Mouse (Mus musculus) hindbrain, embryonic 13.5 days (tissue): ENCODE measurements around the gene Reep1. TPM values are rescaled to one million over a fixed set of nuclear protein-coding genes. Genes with fewer than 3 reads are reported as not detected.

Source experiments
- ATAC-seq: fragments of 200-750 bp; cut with Nextera tagmentation; 2 replicates; pipeline ENCODE4 v1.8.0; 2017; ENCODE audit warnings: moderate TSS enrichment; ENCODE audit not compliant: low FRiP score
- H3K27ac ChIP-seq: fragments of 300-500 bp; sonication (generic); 2 replicates; pipeline ENCODE4 v1.5.1; 2015; ENCODE audit warnings: inconsistent platforms, mild to moderate bottlenecking, moderate library complexity
- H3K27me3 ChIP-seq: fragments of 300-500 bp; sonication (generic); 2 replicates; pipeline ENCODE4 v1.6.1; 2015; ENCODE audit warnings: mild to moderate bottlenecking, inconsistent platforms
- H3K36me3 ChIP-seq: fragments of 300-500 bp; sonication (generic); 2 replicates; pipeline ENCODE4 v1.6.1; 2015; ENCODE audit warnings: mild to moderate bottlenecking, inconsistent platforms
- H3K4me1 ChIP-seq: fragments of 300-500 bp; sonication (generic); replicated peaks from 2 replicates; pipeline ENCODE4 v1.6.1; 2015; ENCODE audit warnings: inconsistent platforms
- H3K4me2 ChIP-seq: fragments of 300-500 bp; sonication (generic); 2 replicates; pipeline ENCODE4 v1.6.1; 2015; ENCODE audit warnings: inconsistent platforms, mild to moderate bottlenecking, moderate library complexity
- H3K4me3 ChIP-seq: fragments of 300-500 bp; sonication (generic); 2 replicates; pipeline ENCODE4 v1.5.1; 2015; ENCODE audit warnings: mild to moderate bottlenecking, inconsistent platforms
- H3K9ac ChIP-seq: fragments of 300-500 bp; sonication (generic); 2 replicates; pipeline ENCODE4 v1.6.1; 2015; ENCODE audit warnings: mild to moderate bottlenecking, inconsistent platforms
- H3K9me3 ChIP-seq: fragments of 300-500 bp; sonication (generic); 2 replicates; pipeline ENCODE4 v1.6.1; 2016; ENCODE audit warnings: inconsistent platforms
- WGBS: fragments of 180-500 bp; shearing (Covaris S2); methylation state at CpG from one replicate; pipeline ENCODE4 v1.1.7; 2015; 5-methylcytosine and 5-hydroxymethylcytosine counted together
- polyA plus RNA-seq: library from polyadenylated mRNA; unstranded; fragments of >200 nt; fragmentation: Nextera tagmentation; extraction: Ambion mirVana; gene quantifications from 2 replicates; pipeline ENCODE4 v1.2.1, GENCODE M21; 2015

The Reep1 gene
- polyA plus RNA-seq, 1 experiment from 2014 or later: 247 TPM

DNA sequence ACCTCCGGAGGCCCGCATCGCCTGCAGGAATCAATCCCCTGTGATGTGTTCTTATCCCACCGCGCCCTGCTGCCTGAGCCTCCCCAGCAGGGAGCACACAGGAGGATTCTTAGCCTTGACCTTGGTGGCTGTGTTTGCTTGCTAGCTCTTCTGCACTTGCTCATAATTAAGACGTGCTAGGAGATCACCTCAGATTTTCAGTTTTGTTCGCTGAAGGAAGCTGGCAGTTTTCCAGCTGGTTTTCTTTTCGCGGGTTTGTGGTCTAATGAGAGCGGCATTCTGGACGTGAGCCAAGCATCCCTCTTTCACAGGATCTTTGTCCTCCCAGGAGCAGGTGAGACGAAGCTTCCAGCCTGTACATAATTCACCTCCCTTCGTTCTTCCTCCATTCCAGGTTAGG, 33.6 kb downstream of the Reep1 start:
- peaks cover 42% of the 10 kb centered on the region for H3K4me1 ChIP-seq
- H3K36me3 ChIP-seq: 0 out of 2 replicates have a peak, but pooled peaks cover 2% of the 10 kb centered on the region
- no peak for ATAC-seq
- H3K27me3 ChIP-seq: no peaks in the 10 kb centered on the region
- H3K4me2 ChIP-seq: peak overlapping the region; percentile 29
- 37% methylated on average over 13 of the region's 13 CpGs for WGBS
- H3K9me3 ChIP-seq: no peaks in the 10 kb centered on the region
- H3K27ac ChIP-seq: peak overlapping the region; percentile 84
- no peak overlapping the region for H3K4me3 ChIP-seq
- H3K9ac ChIP-seq: peak overlapping the region; percentile 36; the same call in 1 of the 2 replicates

- peaks cover 35% of the 10 kb centered on the region for H3K4me1 ChIP-seq
- H3K9ac ChIP-seq: no peak overlapping the region
- WGBS: 78% methylated on average over 6 of the region's 6 CpGs
- no peak for ATAC-seq
- H3K4me2 ChIP-seq: no peak overlapping the region
- H3K27me3 ChIP-seq: no peaks in the 10 kb centered on the region
- no peak overlapping the region for H3K4me3 ChIP-seq
- H3K36me3 ChIP-seq: 0 out of 2 replicates have a peak, but pooled peaks cover 2% of the 10 kb centered on the region
- no peaks in the 10 kb centered on the region for H3K9me3 ChIP-seq
- no peak overlapping the region for H3K27ac ChIP-seq
Observed at GRCm38 (mm10) chr6:71741998-71742636, 34.8 kb downstream of the Reep1 start.

GRCm38 (mm10) chr6:71744934-71745333, 37.6 kb downstream of the Reep1 start:
- WGBS: 77% methylated on average over 6 of the region's 6 CpGs
- Histone ChIP-seq H3K4me1 (peaks cover 20% of the 10 kb centered on the region), H3K9me3 (no peaks in the 10 kb centered on the region), H3K36me3 (0 out of 2 replicates have a peak, but pooled peaks cover 2% of the 10 kb centered on the region), H3K4me3 (no peak overlapping the region), H3K27me3 (no peaks in the 10 kb centered on the region), H3K9ac (no peak overlapping the region), H3K4me2 (no peak overlapping the region), H3K27ac (no peak overlapping the region)
- no peak for ATAC-seq

DNA sequence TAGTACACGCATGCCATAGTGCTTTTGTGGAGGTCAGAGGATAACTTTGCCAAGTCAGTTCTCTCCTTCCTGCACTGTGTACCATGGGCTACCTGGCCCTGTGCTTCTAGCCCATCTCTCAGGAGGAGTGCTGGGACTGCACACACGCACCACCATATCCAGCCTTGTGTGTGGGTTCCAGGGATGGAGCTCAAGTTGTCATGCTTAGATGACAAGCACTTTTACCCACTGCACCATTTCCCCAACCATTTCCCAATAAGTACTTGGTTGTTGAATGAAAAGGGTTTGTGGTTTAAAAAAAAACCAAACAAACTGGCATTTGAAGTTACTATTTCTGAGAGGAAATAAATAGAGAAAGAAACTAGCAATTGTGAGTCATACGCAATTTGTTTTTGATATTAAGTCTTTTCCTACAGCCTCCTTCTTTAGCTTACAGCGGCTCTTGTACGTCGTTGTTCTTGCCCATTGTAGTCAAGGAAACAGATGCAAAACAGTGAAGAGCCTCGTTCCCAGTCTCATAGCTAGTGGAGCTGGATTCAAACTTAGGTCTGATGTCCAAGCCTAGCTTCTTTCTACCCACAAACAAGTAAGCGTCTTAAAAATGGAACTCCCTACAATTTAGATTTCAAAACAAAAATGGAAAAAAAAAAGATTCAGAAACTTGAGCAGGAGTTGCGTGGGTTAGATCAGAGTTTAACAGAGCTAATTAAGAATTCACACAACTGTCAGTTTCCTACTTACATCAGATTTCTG, 38.3 kb downstream of the Reep1 start:
- ATAC-seq: no peak
- no peaks in the 10 kb centered on the region for H3K27me3 ChIP-seq
- 85% methylated on average over 9 of the region's 9 CpGs for WGBS
- H3K9me3 ChIP-seq: no peaks in the 10 kb centered on the region
- H3K4me3 ChIP-seq: no peak overlapping the region
- 0 out of 2 replicates have a peak, but pooled peaks cover 2% of the 10 kb centered on the region for H3K36me3 ChIP-seq
- H3K4me1 ChIP-seq: peaks cover 13% of the 10 kb centered on the region
- H3K27ac ChIP-seq: no peak overlapping the region
- no peak overlapping the region for H3K9ac ChIP-seq
- H3K4me2 ChIP-seq: no peak overlapping the region

- Histone ChIP-seq H3K4me2 (no peak overlapping the region), H3K36me3 (0 out of 2 replicates have a peak, but pooled peaks cover 2% of the 10 kb centered on the region), H3K4me1 (peaks cover 7% of the 10 kb centered on the region), H3K4me3 (no peak overlapping the region), H3K27me3 (no peaks in the 10 kb centered on the region), H3K9me3 (no peaks in the 10 kb centered on the region), H3K9ac (no peak overlapping the region), H3K27ac (no peak overlapping the region)
- 59% methylated on average over 1 of the region's 1 CpGs for WGBS
- ATAC-seq: no peak
Observed at GRCm38 (mm10) chr6:71746246-71746645, 38.9 kb downstream of the Reep1 start.

DNA sequence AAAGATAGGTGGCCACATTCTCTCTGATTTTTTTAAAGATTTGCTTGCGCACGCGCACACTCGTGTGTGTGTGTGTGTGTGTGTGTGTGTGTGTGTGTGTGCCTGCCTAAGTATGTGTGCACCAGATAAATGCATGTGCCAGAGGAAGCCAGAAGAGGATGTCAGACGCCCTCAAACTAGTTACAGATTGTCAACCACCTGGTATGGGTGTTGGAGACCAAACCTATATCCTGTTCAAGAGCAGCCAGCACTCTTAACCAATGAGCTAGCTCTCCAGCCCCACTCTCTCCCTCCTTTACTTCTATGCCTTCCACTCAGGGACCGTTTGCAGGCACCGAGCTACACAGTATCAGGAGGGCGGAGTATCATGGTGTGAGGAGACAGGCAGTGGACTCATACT, 39.5 kb downstream of the Reep1 start:
- Histone ChIP-seq H3K9ac (no peak overlapping the region), H3K4me2 (no peak overlapping the region), H3K36me3 (0 out of 2 replicates have a peak, but pooled peaks cover 2% of the 10 kb centered on the region), H3K4me3 (no peak overlapping the region), H3K27ac (no peak overlapping the region), H3K4me1 (peaks cover 4% of the 10 kb centered on the region; the same call in 1 of the 2 replicates), H3K27me3 (no peaks in the 10 kb centered on the region), H3K9me3 (no peaks in the 10 kb centered on the region)
- ATAC-seq: no peak
- 92% methylated on average over 8 of the region's 8 CpGs for WGBS

GRCm38 (mm10) chr6:71751602-71752001, 44.2 kb downstream of the Reep1 start:
- no peak for ATAC-seq
- peaks cover 10% of the 10 kb centered on the region for H3K36me3 ChIP-seq
- 85% methylated on average over 2 of the region's 2 CpGs for WGBS
- no peaks in the 10 kb centered on the region for H3K27me3 ChIP-seq
- H3K27ac ChIP-seq: no peak overlapping the region
- no peak overlapping the region for H3K9ac ChIP-seq
- H3K4me3 ChIP-seq: no peak overlapping the region
- no peak overlapping the region for H3K4me2 ChIP-seq
- no peaks in the 10 kb centered on the region for H3K9me3 ChIP-seq
- H3K4me1 ChIP-seq: peaks cover 9% of the 10 kb centered on the region

DNA sequence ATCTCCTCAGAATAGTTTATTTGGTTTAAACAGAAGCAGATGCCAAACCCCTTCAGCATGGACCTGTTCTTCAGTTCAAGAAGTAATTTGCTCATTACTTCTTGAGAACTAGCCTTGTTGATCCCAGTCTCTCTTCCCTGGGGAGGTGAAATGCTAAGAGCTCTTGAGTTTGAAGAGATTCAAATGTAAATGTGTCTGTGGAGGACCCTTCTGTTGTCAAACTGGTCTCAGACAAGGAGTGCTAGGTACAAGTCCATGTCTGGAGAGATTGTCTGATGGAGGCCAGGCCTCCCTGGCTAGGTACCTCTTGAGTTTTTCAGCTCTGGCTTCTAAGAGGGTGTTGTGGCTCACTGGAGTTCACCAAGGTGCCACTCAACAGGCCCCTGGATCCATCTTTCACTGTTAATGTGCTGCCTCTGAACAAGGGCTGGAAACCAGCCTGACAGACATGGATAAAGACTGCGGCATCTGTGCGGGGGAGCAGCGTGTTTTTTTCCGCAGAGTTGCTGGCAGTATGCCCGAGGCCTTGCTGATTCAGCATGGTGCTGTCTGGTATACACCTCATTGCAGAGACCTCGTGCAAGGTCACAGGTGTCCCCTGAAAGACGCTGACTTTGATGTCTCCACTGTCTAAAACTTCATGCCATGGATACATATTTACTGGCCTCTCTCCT, 45.6 kb downstream of the Reep1 start:
- no peak overlapping the region for H3K9ac ChIP-seq
- 68% methylated on average over 7 of the region's 7 CpGs for WGBS
- H3K36me3 ChIP-seq: peaks cover 23% of the 10 kb centered on the region
- H3K27me3 ChIP-seq: no peaks in the 10 kb centered on the region
- ATAC-seq: no peak
- H3K4me2 ChIP-seq: no peak overlapping the region
- H3K4me1 ChIP-seq: peaks cover 17% of the 10 kb centered on the region
- no peak overlapping the region for H3K4me3 ChIP-seq
- H3K27ac ChIP-seq: no peak overlapping the region
- no peaks in the 10 kb centered on the region for H3K9me3 ChIP-seq

DNA sequence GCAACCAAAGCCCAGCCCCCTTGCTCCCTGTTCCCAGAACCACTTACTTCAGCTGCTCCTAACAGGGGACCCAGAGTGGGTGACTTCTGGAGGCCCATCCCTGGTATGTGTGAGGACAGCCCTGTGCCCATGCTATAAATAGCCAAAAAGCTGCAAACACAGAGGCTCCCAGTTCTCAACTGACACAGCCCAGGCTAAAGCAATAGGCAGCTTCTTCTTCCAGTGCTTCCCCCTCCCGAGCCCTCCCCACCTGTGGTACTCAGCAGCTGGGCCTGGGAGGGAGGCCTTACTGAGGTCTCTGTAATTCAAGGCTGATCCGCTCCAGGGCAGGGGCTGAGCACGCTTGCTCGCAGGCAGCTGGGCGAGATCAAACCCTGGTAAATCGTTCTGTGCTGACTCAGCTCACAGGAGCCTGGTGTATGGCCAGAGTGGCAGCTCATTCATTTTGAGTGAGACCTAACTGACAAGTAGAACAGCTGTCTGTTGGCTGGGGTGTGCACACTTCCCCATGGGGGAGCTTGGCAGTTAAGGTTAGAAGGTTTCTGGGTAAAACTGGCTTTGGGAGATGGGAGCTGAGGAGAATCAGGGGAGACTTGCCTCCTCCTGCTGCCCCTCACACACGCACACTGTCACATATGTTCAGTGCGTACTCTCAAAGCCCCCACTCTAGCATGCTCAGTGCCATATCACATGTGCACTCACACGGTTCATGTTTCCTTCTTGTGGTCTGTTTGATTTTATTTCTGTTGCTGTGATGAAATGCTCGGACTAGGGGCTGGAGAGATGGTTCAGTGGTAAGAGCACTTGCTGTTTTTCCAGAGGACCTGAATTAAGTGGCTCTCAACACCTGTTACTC, 49.9 kb downstream of the Reep1 start:
- ATAC-seq: peak; percentile 64; the same call in 1 of the 2 replicates
- peak overlapping the region; percentile 52 for H3K27ac ChIP-seq
- no peak overlapping the region for H3K4me3 ChIP-seq
- H3K4me2 ChIP-seq: no peak overlapping the region
- 53% methylated on average over 10 of the region's 10 CpGs for WGBS
- no peaks in the 10 kb centered on the region for H3K9me3 ChIP-seq
- H3K36me3 ChIP-seq: peaks cover 51% of the 10 kb centered on the region
- peaks cover 17% of the 10 kb centered on the region for H3K4me1 ChIP-seq
- H3K27me3 ChIP-seq: no peaks in the 10 kb centered on the region
- H3K9ac ChIP-seq: no peak overlapping the region

- no peak overlapping the region for H3K4me3 ChIP-seq
- H3K27me3 ChIP-seq: no peaks in the 10 kb centered on the region
- peaks cover 9% of the 10 kb centered on the region for H3K4me1 ChIP-seq
- no peaks in the 10 kb centered on the region for H3K9me3 ChIP-seq
- no peak overlapping the region for H3K9ac ChIP-seq
- WGBS: 83% methylated on average over 4 of the region's 4 CpGs
- no peak overlapping the region for H3K4me2 ChIP-seq
- H3K27ac ChIP-seq: no peak overlapping the region
- peaks cover 65% of the 10 kb centered on the region for H3K36me3 ChIP-seq
- ATAC-seq: no peak
Observed at GRCm38 (mm10) chr6:71758780-71759179, 51.4 kb downstream of the Reep1 start.

GRCm38 (mm10) chr6:71760073-71760472, 52.7 kb downstream of the Reep1 start:
- WGBS: 93% methylated on average over 6 of the region's 6 CpGs
- Histone ChIP-seq H3K27ac (no peak overlapping the region), H3K9ac (no peak overlapping the region), H3K4me2 (no peak overlapping the region), H3K4me3 (no peak overlapping the region), H3K36me3 (peaks cover 63% of the 10 kb centered on the region), H3K27me3 (no peaks in the 10 kb centered on the region), H3K4me1 (peaks cover 9% of the 10 kb centered on the region), H3K9me3 (no peaks in the 10 kb centered on the region)
- no peak for ATAC-seq

DNA sequence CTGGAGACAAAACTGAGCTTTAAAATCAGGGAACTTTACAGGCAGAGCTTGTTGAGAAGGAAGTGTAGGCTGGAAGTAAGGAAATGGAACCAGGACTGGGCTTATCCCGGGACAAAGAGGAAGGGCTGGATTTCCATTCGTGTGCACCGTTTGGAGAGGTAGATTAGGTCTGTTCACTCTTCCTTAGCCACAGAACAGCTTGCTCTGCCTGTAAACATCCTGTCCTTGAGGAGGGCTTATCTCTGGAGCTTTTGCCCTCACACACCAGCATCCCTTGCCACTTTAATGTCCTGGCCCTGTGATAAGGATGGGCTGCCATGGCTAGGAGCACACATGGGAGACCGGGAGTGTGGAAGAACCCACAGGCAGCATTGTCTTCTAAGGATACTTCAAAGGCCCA, 60.4 kb downstream of the Reep1 start:
- Histone ChIP-seq H3K4me1 (no peaks in the 10 kb centered on the region), H3K9ac (no peak overlapping the region), H3K36me3 (peaks cover 62% of the 10 kb centered on the region), H3K27ac (no peak overlapping the region), H3K9me3 (no peaks in the 10 kb centered on the region), H3K4me2 (no peak overlapping the region), H3K4me3 (no peak overlapping the region), H3K27me3 (no peaks in the 10 kb centered on the region)
- 85% methylated on average over 4 of the region's 4 CpGs for WGBS
- no peak for ATAC-seq
